Mouse (Mus musculus) ES-Bruce4 (cell line): ENCODE data around the gene Sez6l. TPM values are rescaled to one million over a fixed set of nuclear protein-coding genes. Genes with fewer than 3 reads are reported as not detected.

ENCODE experiments used
- H3K27ac ChIP-seq: 2 replicates; pipeline ENCODE4 v1.5.1; 2012; ENCODE audit warnings: low read length, inconsistent platforms; ENCODE audit not compliant: insufficient read depth
- H3K27me3 ChIP-seq: 2 replicates; pipeline ENCODE4 v1.6.1; 2012; ENCODE audit warnings: mild to moderate bottlenecking, low read length, inconsistent platforms; ENCODE audit not compliant: control insufficient read depth, poor library complexity, insufficient read depth, severe bottlenecking
- H3K36me3 ChIP-seq: 2 replicates; pipeline ENCODE4 v1.6.1; 2012; ENCODE audit warnings: inconsistent platforms, mild to moderate bottlenecking, low read length, moderate library complexity; ENCODE audit not compliant: control insufficient read depth, poor library complexity, insufficient read depth, severe bottlenecking
- H3K4me1 ChIP-seq: one replicate; pipeline ENCODE4 v1.8.1; 2011; ENCODE audit warnings: low read length; ENCODE audit not compliant: control insufficient read depth, insufficient read depth
- H3K4me3 ChIP-seq: 2 replicates; pipeline ENCODE4 v1.5.1; 2011; ENCODE audit warnings: low read depth, mild to moderate bottlenecking, low read length
- H3K9ac ChIP-seq: 2 replicates; pipeline ENCODE4 v1.6.1; 2012; ENCODE audit warnings: low read depth, mild to moderate bottlenecking, inconsistent platforms; ENCODE audit not compliant: poor library complexity, severe bottlenecking
- H3K9me3 ChIP-seq: replicated peaks from 2 replicates; pipeline ENCODE4 v1.6.1; 2012; ENCODE audit warnings: mild to moderate bottlenecking, low read length, inconsistent platforms; ENCODE audit not compliant: control insufficient read depth, poor library complexity, insufficient read depth, severe bottlenecking
- CTCF ChIP-seq: IDR thresholded peaks from one replicate; pipeline ENCODE4 v1.8.1; 2011; ENCODE audit warnings: low read depth, low read length
- EP300 ChIP-seq: IDR thresholded peaks from 2 replicates; pipeline ENCODE4 v1.6.1; 2011; ENCODE audit warnings: low read depth, low read length; ENCODE audit not compliant: insufficient read depth
- POLR2A ChIP-seq: IDR thresholded peaks from one replicate; pipeline ENCODE4 v1.8.1; 2011; ENCODE audit warnings: low read length; ENCODE audit not compliant: insufficient read depth
- polyA plus RNA-seq: library from polyadenylated mRNA; stranded (reverse); fragments of >200 nt; gene quantifications from 2 replicates; pipeline ENCODE4 v1.2.4, GENCODE M21; 2011; ENCODE audit warnings: low read depth; ENCODE audit not compliant: missing spikeins, insufficient read depth, insufficient read length

Sez6l gene
- polyA plus RNA-seq, 1 experiment: 0.16 TPM

DNA sequence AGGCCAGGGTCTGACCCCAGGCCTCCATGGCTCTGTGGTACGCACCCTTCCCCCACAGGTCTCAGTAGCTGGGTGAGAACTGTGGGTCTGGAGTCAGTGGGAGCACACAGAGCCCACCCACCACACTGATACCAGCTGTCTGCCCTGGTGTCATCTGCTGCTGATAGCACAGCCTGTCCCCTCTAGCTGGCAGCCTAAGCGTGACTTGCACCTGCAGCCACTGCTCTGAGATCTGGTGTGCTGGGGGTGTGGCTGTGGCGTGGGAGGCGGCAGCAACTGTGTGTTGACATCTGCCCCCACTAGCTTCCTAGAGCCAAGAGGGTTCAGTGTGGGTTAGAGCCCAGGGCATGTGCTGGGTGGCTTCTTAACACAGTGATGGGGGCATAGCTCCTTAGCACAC, 200.9 kb downstream of the Sez6l start:
- Histone ChIP-seq H3K36me3 (no peaks in the 10 kb centered on the region), H3K27me3 (no peaks in the 10 kb centered on the region), H3K9ac (no peak overlapping the region), H3K4me3 (no peak overlapping the region), H3K9me3 (no peaks in the 10 kb centered on the region), H3K4me1 (no peaks in the 10 kb centered on the region), H3K27ac (no peak overlapping the region)
- TF ChIP-seq EP300: no peak

DNA sequence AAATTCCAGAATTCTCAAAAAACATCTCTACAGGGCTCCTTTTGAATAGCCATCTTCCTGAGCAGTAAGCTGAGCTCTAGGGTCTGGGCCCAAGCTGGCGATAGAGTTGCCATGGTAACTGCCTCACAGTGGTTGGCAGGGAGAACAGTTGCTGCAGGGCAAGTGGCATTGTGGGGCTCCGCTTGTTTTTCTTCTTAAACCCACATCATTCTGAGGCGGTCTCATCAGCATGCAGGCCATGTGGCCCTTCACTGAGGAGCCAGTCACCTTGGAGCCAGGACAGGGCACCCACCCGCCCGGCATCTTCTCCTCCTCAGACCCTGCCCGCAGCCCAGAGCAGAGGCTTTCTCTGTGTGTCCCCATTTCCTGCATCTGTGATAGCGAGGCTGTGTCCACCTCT, 205.1 kb downstream of the Sez6l start:
- no peak overlapping the region for H3K27ac ChIP-seq
- no peak for TF ChIP-seq CTCF
- TF ChIP-seq EP300: no peak
- no peak for TF ChIP-seq POLR2A
- no peak overlapping the region for H3K4me3 ChIP-seq
- no peaks in the 10 kb centered on the region for H3K36me3 ChIP-seq
- H3K4me1 ChIP-seq: no peaks in the 10 kb centered on the region
- no peaks in the 10 kb centered on the region for H3K9me3 ChIP-seq
- H3K27me3 ChIP-seq: no peaks in the 10 kb centered on the region
- H3K9ac ChIP-seq: no peak overlapping the region

DNA sequence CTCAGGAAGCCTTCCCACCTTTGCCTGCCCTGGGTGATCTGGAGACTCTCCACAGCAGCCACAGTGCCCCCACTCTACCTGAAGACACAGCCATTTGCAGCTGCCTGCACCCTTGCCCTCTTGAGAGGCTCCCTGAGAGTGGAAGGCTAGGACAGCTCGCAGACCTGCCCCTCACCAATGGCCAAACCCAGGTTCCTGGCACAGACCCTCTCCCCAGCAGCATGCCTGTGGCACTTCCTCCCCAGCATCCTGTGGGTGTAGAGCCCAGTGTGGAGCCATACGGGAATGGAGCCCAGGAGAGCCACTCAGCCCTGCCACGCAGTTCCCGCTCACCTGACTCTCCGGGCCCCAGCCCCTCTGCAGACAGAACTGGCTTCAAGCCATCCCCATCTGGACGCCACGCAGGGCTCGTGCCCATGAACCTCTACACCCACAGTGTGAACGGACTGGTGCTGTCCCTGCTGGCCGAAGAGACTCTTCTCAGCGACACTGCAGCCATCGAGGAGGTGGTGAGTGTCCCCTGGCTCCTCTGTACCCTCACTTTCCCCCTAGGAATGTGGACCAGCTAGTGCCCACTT, 206.7 kb downstream of the Sez6l start:
- H3K27me3 ChIP-seq: no peaks in the 10 kb centered on the region
- H3K9me3 ChIP-seq: no peaks in the 10 kb centered on the region
- H3K36me3 ChIP-seq: no peaks in the 10 kb centered on the region
- no peak overlapping the region for H3K27ac ChIP-seq
- H3K4me1 ChIP-seq: no peaks in the 10 kb centered on the region
- no peak overlapping the region for H3K4me3 ChIP-seq
- no peak overlapping the region for H3K9ac ChIP-seq
- TF ChIP-seq CTCF (no peak), EP300 (no peak), POLR2A (no peak)

DNA sequence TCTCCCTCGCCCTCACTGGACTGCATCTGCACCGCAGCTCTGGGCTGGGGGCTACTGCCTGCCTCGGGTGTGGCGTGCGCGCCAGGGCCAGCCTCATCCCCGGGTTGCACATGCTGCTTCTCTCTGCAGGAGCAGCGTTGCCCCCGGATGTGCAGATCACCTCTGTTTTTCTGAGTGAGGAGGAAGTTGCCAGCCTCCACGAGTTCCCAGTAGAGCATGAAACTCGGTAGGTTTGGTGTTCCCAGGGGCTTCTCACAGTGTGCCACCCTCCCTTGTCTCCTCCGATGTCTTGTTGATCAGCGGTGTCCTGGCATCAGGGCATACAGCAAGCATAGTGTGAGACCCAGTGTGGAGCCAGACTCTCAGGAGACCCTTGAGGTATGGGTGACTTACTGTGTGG, 207.7 kb downstream of the Sez6l start:
- no peak for TF ChIP-seq POLR2A
- TF ChIP-seq EP300: no peak
- no peak for TF ChIP-seq CTCF
- Histone ChIP-seq H3K9me3 (no peaks in the 10 kb centered on the region), H3K4me3 (no peak overlapping the region), H3K9ac (no peak overlapping the region), H3K36me3 (no peaks in the 10 kb centered on the region), H3K27ac (no peak overlapping the region), H3K4me1 (no peaks in the 10 kb centered on the region), H3K27me3 (no peaks in the 10 kb centered on the region)

Other genes with a start within 250 kb of the Sez6l start
- gene Srrd, start 234.1 kb downstream of the Sez6l start, polyA plus RNA-seq: 19.1 TPM in 2 replicates
- gene Hps4, start 234.1 kb downstream of the Sez6l start, polyA plus RNA-seq: 17.3 and 19.1 TPM in 2 replicates
- gene Gm6583, start 221.2 kb downstream of the Sez6l start, polyA plus RNA-seq: not detected in 2 replicates
- gene Asphd2, start 182.3 kb downstream of the Sez6l start, polyA plus RNA-seq: 6.7 and 7.2 TPM in 2 replicates
- gene Gm6588, start 127.8 kb downstream of the Sez6l start, polyA plus RNA-seq: not detected in 2 replicates